Mouse (Mus musculus) midbrain, embryonic 10.5 days (tissue): Measurements from ENCODE around the gene Krt26. TPM values are rescaled to one million over a fixed set of nuclear protein-coding genes. Genes with fewer than 3 reads are reported as not detected.

Experiments
- DNase-seq: peaks from one replicate; pipeline ENCODE4 v3.0.0-alpha.2; 2017; ENCODE audit warnings: low spot score
- H3K27ac ChIP-seq: fragments of 300-500 bp; sonication (generic); replicated peaks from 2 replicates; pipeline ENCODE4 v1.5.1; 2016; ENCODE audit warnings: mild to moderate bottlenecking
- H3K27me3 ChIP-seq: fragments of 300-500 bp; sonication (generic); 2 replicates; pipeline ENCODE4 v1.6.1; 2016; ENCODE audit warnings: low read depth, mild to moderate bottlenecking; ENCODE audit not compliant: poor library complexity, severe bottlenecking
- H3K36me3 ChIP-seq: fragments of 300-500 bp; sonication (generic); 2 replicates; pipeline ENCODE4 v1.6.1; 2016; ENCODE audit warnings: mild to moderate bottlenecking, moderate library complexity
- H3K4me1 ChIP-seq: fragments of 300-500 bp; sonication (generic); 2 replicates; pipeline ENCODE4 v1.6.1; 2016
- H3K4me3 ChIP-seq: fragments of 300-500 bp; sonication (generic); 2 replicates; pipeline ENCODE4 v1.5.1; 2016; ENCODE audit warnings: mild to moderate bottlenecking, moderate library complexity
- H3K9me3 ChIP-seq: fragments of 300-500 bp; sonication (generic); replicated peaks from 2 replicates; pipeline ENCODE4 v1.6.1; 2016; ENCODE audit warnings: mild to moderate bottlenecking
- WGBS: fragments of 180-500 bp; shearing (Covaris S2); methylation state at CpG from one replicate; pipeline ENCODE4 v1.1.7; 2016; 5-methylcytosine and 5-hydroxymethylcytosine counted together
- polyA plus RNA-seq: library from polyadenylated mRNA; unstranded; fragments of >200 nt; fragmentation: Nextera tagmentation; extraction: Ambion mirVana; gene quantifications from 2 replicates; pipeline ENCODE4 v1.2.1, GENCODE M21; 2016

Krt26 gene
- polyA plus RNA-seq, 1 experiment from 2014 or later, result 0.21 TPM

DNA sequence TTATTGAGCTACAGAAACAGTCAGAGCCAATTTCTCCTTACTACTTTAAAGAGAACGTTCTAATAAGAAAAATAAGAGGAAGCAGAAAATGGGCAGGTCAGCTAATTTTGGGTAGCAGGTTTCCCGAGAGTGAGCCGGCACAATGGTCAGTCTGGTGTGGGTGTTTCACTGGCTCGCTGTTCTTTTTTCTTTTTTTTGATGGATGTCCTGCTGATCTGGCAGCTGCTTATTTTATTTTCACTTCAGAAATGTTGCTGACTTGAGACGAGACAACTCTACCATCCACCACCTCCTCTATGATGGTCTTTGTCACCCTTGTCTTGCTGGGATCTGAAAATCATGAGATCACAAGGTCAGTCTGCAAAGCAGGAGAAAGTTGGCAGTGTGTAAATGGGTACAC is 57.8 kb downstream of the Krt26 start:
- no peak overlapping the region for H3K4me3 ChIP-seq
- no peak overlapping the region for H3K27ac ChIP-seq
- H3K9me3 ChIP-seq, result no peaks in the 10 kb centered on the region
- 89% methylated on average over 5 of the region's 5 CpGs for WGBS
- H3K36me3 ChIP-seq, result no peaks in the 10 kb centered on the region
- DNase-seq, result no peak
- no peaks in the 10 kb centered on the region for H3K27me3 ChIP-seq
- peaks cover 3% of the 10 kb centered on the region for H3K4me1 ChIP-seq

Other genes with a start within 250 kb of the Krt26 start
- 0.55 and 0.84 TPM in 2 replicates for gene Tns4, start 248.7 kb downstream of the Krt26 start, polyA plus RNA-seq
- 0.14 TPM in 1 of 2 replicates, not detected in the other for gene Ccr7, start 182.9 kb downstream of the Krt26 start, polyA plus RNA-seq
- gene Smarce1, start 106.9 kb downstream of the Krt26 start, polyA plus RNA-seq, result 296 and 338 TPM in 2 replicates
- 0.12 and 0.24 TPM in 2 replicates for gene Krt222, start 93.9 kb downstream of the Krt26 start, polyA plus RNA-seq
- not detected in 2 replicates for gene Krt24, start 52.7 kb downstream of the Krt26 start, polyA plus RNA-seq
- gene Krt25, start 15.0 kb downstream of the Krt26 start, polyA plus RNA-seq, result not detected in 2 replicates
- gene Krt27, start 13.1 kb upstream of the Krt26 start, polyA plus RNA-seq, result not detected in 2 replicates
- gene Krt28, start 36.9 kb upstream of the Krt26 start, polyA plus RNA-seq, result 0.21 and 0.32 TPM in 2 replicates
- gene Krt10, start 51.4 kb upstream of the Krt26 start, polyA plus RNA-seq, result 24.0 and 27.6 TPM in 2 replicates
- gene Krt12, start 84.3 kb upstream of the Krt26 start, polyA plus RNA-seq, result not detected in 2 replicates
- 0.65 and 0.68 TPM in 2 replicates for gene Krt20, start 100.2 kb upstream of the Krt26 start, polyA plus RNA-seq
- gene Krt23, start 155.2 kb upstream of the Krt26 start, polyA plus RNA-seq, result not detected in 2 replicates
- not detected in 2 replicates for gene Krt39, start 183.4 kb upstream of the Krt26 start, polyA plus RNA-seq
- not detected in 2 replicates for gene Krt40, start 205.2 kb upstream of the Krt26 start, polyA plus RNA-seq
- gene Krtap3-3, start 212.9 kb upstream of the Krt26 start, polyA plus RNA-seq, result not detected in 2 replicates
- not detected in 2 replicates for gene Krtap3-2, start 218.9 kb upstream of the Krt26 start, polyA plus RNA-seq
- not detected in 2 replicates for gene Gm11939, start 221.5 kb upstream of the Krt26 start, polyA plus RNA-seq
- gene Krtap3-1, start 228.7 kb upstream of the Krt26 start, polyA plus RNA-seq, result not detected in 2 replicates
- not detected in 2 replicates for gene Krtap1-5, start 243.1 kb upstream of the Krt26 start, polyA plus RNA-seq
- not detected in 2 replicates for gene Krtap1-4, start 245.7 kb upstream of the Krt26 start, polyA plus RNA-seq